Mouse (Mus musculus): Measurements from ENCODE around the gene Klhdc1.

DNA sequence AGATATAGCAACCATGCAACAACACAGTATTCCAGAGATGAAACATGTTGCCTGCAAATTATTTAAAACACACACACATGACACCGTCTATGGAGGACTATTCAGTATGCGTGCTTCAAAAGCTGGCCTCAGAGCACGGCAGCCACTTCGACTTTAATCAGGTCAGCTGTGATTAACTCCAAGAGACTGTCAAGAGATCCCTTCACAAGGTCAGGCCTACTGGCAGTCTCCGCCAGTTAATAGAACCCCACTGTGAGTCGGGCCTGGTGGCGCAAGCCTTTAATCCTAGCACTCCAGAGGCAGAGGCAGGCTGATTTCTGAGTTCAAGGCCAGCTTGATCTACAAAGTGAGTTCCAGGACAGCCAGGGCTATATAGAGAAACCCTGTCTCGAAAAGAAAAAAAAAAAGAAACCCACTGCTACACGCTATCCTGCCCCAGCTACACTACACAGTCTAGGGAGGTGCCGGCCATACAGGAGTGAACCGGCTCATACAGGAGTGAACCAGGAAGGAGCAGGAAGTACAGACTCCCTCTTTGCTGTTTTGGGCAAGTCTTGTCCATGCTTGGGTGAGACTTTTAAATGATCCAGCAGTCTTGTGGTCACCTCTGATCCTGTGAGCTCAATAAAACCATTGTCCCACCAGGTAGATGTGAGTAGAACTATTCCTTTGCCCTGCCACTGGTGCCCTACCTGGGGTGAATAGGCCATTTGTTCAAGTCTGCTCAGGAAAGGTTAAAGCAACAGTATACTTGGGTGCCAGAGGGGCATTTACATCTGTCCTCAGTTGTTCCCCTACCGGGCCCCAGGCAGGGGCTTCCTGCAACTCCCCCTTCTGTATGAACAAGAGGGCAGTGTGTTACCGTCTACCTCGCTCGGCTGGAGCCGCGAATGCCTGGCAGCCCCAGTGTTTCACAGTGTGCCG, 30.7 kb upstream of the Klhdc1 start:
- no peak for TF ChIP-seq CTCF (IDR thresholded peaks at IDR 0.05; ENCODE audit: low read depth)
- no peak for TF ChIP-seq EP300 (optimal IDR thresholded peaks at IDR 0.05)

Data from stomach, postnatal 0 days (tissue).